Mouse (Mus musculus) frontal cortex, postnatal 36 days (tissue): ENCODE results near the gene Aire.

ENCODE experiments used
- DNase-seq, 2 experiments: peaks; one replicate each; pipeline ENCODE4 v3.0.0; 2022; ENCODE audit warnings: low spot score in 2 of 2

Gene Aire

GRCm38 (mm10) chr10:78043406-78043836, at the start of gene Aire:
Aire (minus strand) TSS chr10:78043610.
- DNase-seq: peak; percentile 35 to 52

- DNase-seq: no peak
Measured at GRCm38 (mm10) chr10:78092725-78093029, 49.3 kb upstream of the Aire start.

- DNase-seq: no peak
Measured at GRCm38 (mm10) chr10:78091865-78092724, 48.7 kb upstream of the Aire start.

GRCm38 (mm10) chr10:78090706-78091491, 47.5 kb upstream of the Aire start:
- no peak for DNase-seq

GRCm38 (mm10) chr10:78090246-78090645, 46.8 kb upstream of the Aire start:
- DNase-seq: no peak

- DNase-seq: no peak
Measured at GRCm38 (mm10) chr10:78087101-78087511, 43.7 kb upstream of the Aire start.

GRCm38 (mm10) chr10:78086444-78087061, 43.1 kb upstream of the Aire start:
- DNase-seq: no peak

GRCm38 (mm10) chr10:78085711-78086110, 42.3 kb upstream of the Aire start:
- no peak for DNase-seq

GRCm38 (mm10) chr10:78084073-78084472, 40.7 kb upstream of the Aire start:
- no peak for DNase-seq

GRCm38 (mm10) chr10:78079955-78080591, 36.7 kb upstream of the Aire start:
- no peak for DNase-seq

- no peak for DNase-seq
Measured at GRCm38 (mm10) chr10:78078276-78078675, 34.9 kb upstream of the Aire start.

GRCm38 (mm10) chr10:78077862-78078261, 34.5 kb upstream of the Aire start:
- no peak for DNase-seq

- no peak for DNase-seq
Measured at GRCm38 (mm10) chr10:78074977-78075376, 31.6 kb upstream of the Aire start.

- no peak for DNase-seq
Measured at GRCm38 (mm10) chr10:78074151-78074550, 30.7 kb upstream of the Aire start.

GRCm38 (mm10) chr10:78069101-78070011, 25.9 kb upstream of the Aire start, which contains the start of gene Icosl:
Icosl (plus strand) TSS chr10:78069302.
- peak; percentile 11 to 33 for DNase-seq

GRCm38 (mm10) chr10:78068541-78068940, 25.1 kb upstream of the Aire start:
- no peak for DNase-seq

- DNase-seq: no peak
Measured at GRCm38 (mm10) chr10:78067226-78067625, 23.8 kb upstream of the Aire start.

GRCm38 (mm10) chr10:78063122-78063521, 19.7 kb upstream of the Aire start:
- DNase-seq: no peak

GRCm38 (mm10) chr10:78057056-78057455, 13.6 kb upstream of the Aire start:
- DNase-seq: no peak

GRCm38 (mm10) chr10:78054633-78055565, 11.5 kb upstream of the Aire start:
- DNase-seq: no peak
